Mouse (Mus musculus) thymus, adult 18-20 months (tissue): ENCODE results near the gene Pnpla2.

Experiments
- DNase-seq, 2 experiments: peaks; one replicate each; pipeline ENCODE4 v3.0.0; 2022; ENCODE audit warnings: mixed read lengths in 2 of 2

Pnpla2 gene

GRCm38 (mm10) chr7:141468522-141469211 lies 13.7 kb downstream of the Pnpla2 start:
- DNase-seq = peak; percentile 33 to 50

GRCm38 (mm10) chr7:141469352-141469751 lies 14.4 kb downstream of the Pnpla2 start:
- no peak for DNase-seq

GRCm38 (mm10) chr7:141469901-141470636 lies 15.1 kb downstream of the Pnpla2 start:
- no peak for DNase-seq

- DNase-seq = no peak
Observed at GRCm38 (mm10) chr7:141470637-141470944, 15.6 kb downstream of the Pnpla2 start.

GRCm38 (mm10) chr7:141471236-141471635 lies 16.2 kb downstream of the Pnpla2 start:
- no peak for DNase-seq

- DNase-seq = no peak
Observed at GRCm38 (mm10) chr7:141472226-141472625, 17.2 kb downstream of the Pnpla2 start.

GRCm38 (mm10) chr7:141472763-141473162 lies 17.8 kb downstream of the Pnpla2 start:
- no peak for DNase-seq

GRCm38 (mm10) chr7:141474160-141474559 lies 19.2 kb downstream of the Pnpla2 start:
- DNase-seq = no peak

GRCm38 (mm10) chr7:141475011-141475804 lies 20.2 kb downstream of the Pnpla2 start, which contains the start of the genes Polr2l and Tspan4:
TSS of gene Polr2l (minus strand) at chr7:141475132.
TSS of gene Tspan4 (plus strand) at chr7:141475240.
- DNase-seq = peak; percentile 66 to 74

- DNase-seq = no peak
Observed at GRCm38 (mm10) chr7:141475805-141476158, 20.8 kb downstream of the Pnpla2 start.

- DNase-seq = peak in 1 of 2 experiments; percentile 37
Observed at GRCm38 (mm10) chr7:141476226-141476980, 21.4 kb downstream of the Pnpla2 start.

GRCm38 (mm10) chr7:141476981-141477370 lies 22.0 kb downstream of the Pnpla2 start:
- no peak for DNase-seq

GRCm38 (mm10) chr7:141477578-141478269 lies 22.7 kb downstream of the Pnpla2 start:
- no peak for DNase-seq

- no peak for DNase-seq
Observed at GRCm38 (mm10) chr7:141478270-141478748, 23.3 kb downstream of the Pnpla2 start.

GRCm38 (mm10) chr7:141480842-141481497 lies 26.0 kb downstream of the Pnpla2 start:
- DNase-seq = peak; percentile 48 to 60

GRCm38 (mm10) chr7:141481498-141482401 lies 26.8 kb downstream of the Pnpla2 start:
- DNase-seq = no peak

GRCm38 (mm10) chr7:141482531-141483024 lies 27.6 kb downstream of the Pnpla2 start:
- DNase-seq = no peak

- DNase-seq = no peak
Observed at GRCm38 (mm10) chr7:141483114-141483653, 28.2 kb downstream of the Pnpla2 start.

- DNase-seq = no peak
Observed at GRCm38 (mm10) chr7:141484186-141485120, 29.5 kb downstream of the Pnpla2 start.
